In the genomic region with DNA sequence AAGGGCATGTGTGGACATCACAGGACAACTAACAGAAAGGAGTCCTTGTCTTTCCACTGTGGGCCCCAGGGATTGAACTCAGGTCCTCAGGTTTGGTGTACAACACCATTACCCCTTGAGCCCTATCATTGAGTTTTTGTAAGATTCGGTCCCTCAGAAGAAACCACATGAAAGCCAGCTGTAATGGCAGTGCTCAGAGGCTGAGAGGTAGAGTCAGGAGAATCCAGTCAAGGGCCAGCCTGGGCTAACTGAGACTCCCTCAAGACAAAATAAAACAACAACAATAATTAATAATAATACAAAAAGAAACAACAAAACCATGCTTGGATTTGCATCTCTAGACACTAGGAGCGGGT, we compare ENCODE assay signal across 9 mouse cellular contexts. TPM values are rescaled to one million over a fixed set of nuclear protein-coding genes. Genes with fewer than 3 reads are reported as not detected.
DNase-seq lines count a peak whose midpoint lies in the region; ATAC-seq and TF ChIP-seq lines count a peak whose summit lies in the region.
"Had no signal": no experiment of that assay in that cellular context is flagged by ENCODE, and none has a peak within 500 bp of the region (broad histone marks: within the 10 kb centered on the region; RNA-seq: fewer than 3 reads in every experiment).

No protein-coding gene starts in this region.

- DNase-seq in heart, postnatal 36 days, result no peak
- DNase-seq in ES-E14 (ENCODE audit: low read depth, low spot score), result no peak
- no peak for DNase-seq in hindbrain, embryonic 10.5 days (ENCODE audit: low spot score)
- DNase-seq in urinary bladder, adult 18-20 months (ENCODE audit: low spot score in 2 of 2), result no peak
- DNase-seq in frontal cortex, postnatal 10 days (ENCODE audit: low spot score in 2 of 2), result no peak
- no peak for DNase-seq in kidney, postnatal 14 days
- DNase-seq: kidney, postnatal 4 days had no signal

- peak overlapping the region; percentile 77; the same call in 1 of the 2 replicates for H3K4me2 ChIP-seq in heart, embryonic 12.5 days
- H3K4me2 ChIP-seq in midbrain, embryonic 12.5 days (replicated peaks), result peak overlapping the region; percentile 63

- H3K36me3 ChIP-seq in heart, embryonic 12.5 days, result peaks cover 28% of the 10 kb centered on the region
- H3K36me3 ChIP-seq in ES-E14 (ENCODE audit: control insufficient read depth, insufficient read depth, low read length, poor library complexity, severe bottlenecking), result peaks cover 25% of the 10 kb centered on the region
- peaks cover 27% of the 10 kb centered on the region for H3K36me3 ChIP-seq in hindbrain, embryonic 10.5 days
- peaks cover 30% of the 10 kb centered on the region for H3K36me3 ChIP-seq in midbrain, embryonic 12.5 days

- intact Hi-C loops in heart, postnatal 36 days (cut with DNase I), result loop anchor here (2.0 to 5.0 kb wide), 2 partner anchors 15 to 42 kb away; a partner anchor contains a TSS

- no peak for ATAC-seq in heart, embryonic 12.5 days (ENCODE audit: insufficient number of reproducible peaks, low FRiP score)
- no peak; the same call in 1 of the 2 replicates for ATAC-seq in midbrain, embryonic 12.5 days (ENCODE audit: low FRiP score, low read depth)

- 65% methylated on average over 2 of the region's 2 CpGs for WGBS in heart, embryonic 12.5 days
- WGBS in hindbrain, embryonic 10.5 days, result 79% methylated on average over 2 of the region's 2 CpGs
- 75% methylated on average over 2 of the region's 2 CpGs for WGBS in midbrain, embryonic 12.5 days

- H3K27me3 ChIP-seq in heart, embryonic 12.5 days (replicated peaks), result no peaks in the 10 kb centered on the region
- H3K27me3 ChIP-seq in hindbrain, embryonic 10.5 days (ENCODE audit: insufficient read depth, poor library complexity, severe bottlenecking), result no peaks in the 10 kb centered on the region
- no peaks in the 10 kb centered on the region for H3K27me3 ChIP-seq in midbrain, embryonic 12.5 days

- H3K9ac ChIP-seq in heart, embryonic 12.5 days, result no peak overlapping the region
- no peak overlapping the region for H3K9ac ChIP-seq in ES-E14 (ENCODE audit: insufficient read depth, low read depth, low read length, poor library complexity, severe bottlenecking)
- H3K9ac ChIP-seq in midbrain, embryonic 12.5 days (replicated peaks), result no peak overlapping the region; the same call in 1 of the 2 replicates

- in situ Hi-C loops in ES-E14 (cut with MboI; ENCODE audit: low sequenced_read_pairs in 2 of 2, unreplicated experiment in 2 of 2), result no loop called here

- 0 out of 2 replicates have a peak overlapping the region, but pooled peaks have one; percentile 60 for H3K4me3 ChIP-seq in heart, embryonic 12.5 days
- H3K4me3 ChIP-seq in ES-E14 (ENCODE audit: insufficient read depth in 1 of 2, low read depth in 1 of 2, low read length in 2 of 2, poor library complexity in 1 of 2, severe bottlenecking in 1 of 2), result no peak overlapping the region
- peak overlapping the region; percentile 67; the same call in 1 of the 2 replicates for H3K4me3 ChIP-seq in hindbrain, embryonic 10.5 days
- peak overlapping the region; percentile 54 for H3K4me3 ChIP-seq in midbrain, embryonic 12.5 days

- H3K4me1 ChIP-seq in heart, embryonic 12.5 days (replicated peaks), result peaks cover 17% of the 10 kb centered on the region; the same call in 1 of the 2 replicates
- H3K4me1 ChIP-seq in ES-E14 (ENCODE audit: control insufficient read depth in 2 of 2, insufficient read depth in 2 of 2, low read length in 2 of 2, poor library complexity in 1 of 2), result peaks cover 0 to 20% of the 10 kb centered on the region in 2 experiments; a peak in 2 of 4 replicates
- H3K4me1 ChIP-seq in hindbrain, embryonic 10.5 days (replicated peaks), result peaks cover 33% of the 10 kb centered on the region
- H3K4me1 ChIP-seq in midbrain, embryonic 12.5 days, result peaks cover 15% of the 10 kb centered on the region

- no peak overlapping the region for H3K27ac ChIP-seq in heart, embryonic 12.5 days (ENCODE audit: poor library complexity, severe bottlenecking)
- peak overlapping the region; percentile 53; the same call in 1 of the 2 replicates for H3K27ac ChIP-seq in ES-E14 (ENCODE audit: insufficient read depth, low read depth, low read length, poor library complexity, severe bottlenecking)
- peak overlapping the region; percentile 94 for H3K27ac ChIP-seq in hindbrain, embryonic 10.5 days
- peak overlapping the region; percentile 85 for H3K27ac ChIP-seq in midbrain, embryonic 12.5 days (replicated peaks)

- H3K9me3 ChIP-seq in heart, embryonic 12.5 days (replicated peaks), result no peaks in the 10 kb centered on the region
- H3K9me3 ChIP-seq in ES-E14 (ENCODE audit: control insufficient read depth, insufficient read depth, low read depth, low read length), result no peaks in the 10 kb centered on the region
- H3K9me3 ChIP-seq in hindbrain, embryonic 10.5 days, result no peaks in the 10 kb centered on the region
- no peaks in the 10 kb centered on the region for H3K9me3 ChIP-seq in midbrain, embryonic 12.5 days

TF ChIP-seq in ES-E14, 5 proteins besides CTCF, POLR2A, EP300 and RAD21:
- TF ChIP-seq MAFK (IDR thresholded peaks at IDR 0.05; ENCODE audit: insufficient read depth, low read depth, low read length) (no peak), CHD2 (IDR thresholded peaks at IDR 0.05; ENCODE audit: low read depth, low read length) (no peak), ZC3H11A (IDR thresholded peaks at IDR 0.05; ENCODE audit: borderline replicate concordance, low read depth, low read length) (no peak), ZNF384 (IDR thresholded peaks at IDR 0.05; ENCODE audit: low read depth, low read length) (no peak), HCFC1 (IDR thresholded peaks at IDR 0.05; ENCODE audit: borderline replicate concordance, insufficient read depth, low read length) (no peak)

RNA-seq across cellular contexts. Expression of a gene that starts 0.5 kb away (rescaled TPM):
- polyA plus RNA-seq in heart, embryonic 12.5 days (2016; fragmentation: Nextera tagmentation; extraction: Ambion mirVana), result 6.9 and 7.4 TPM in 2 replicates
- 1 to 10 TPM in 1 of 2 experiments, under 1 TPM in 1; 1.00 to 1.4 TPM for total RNA-seq in heart, postnatal 36 days (2021)
- total RNA-seq in ES-E14 (2012; rRNA removed), result 3.0 and 4.1 TPM in 2 replicates
- 10.0 and 12.3 TPM in 2 replicates for polyA plus RNA-seq in hindbrain, embryonic 10.5 days (2016; fragmentation: Nextera tagmentation; extraction: Ambion mirVana)
- polyA plus RNA-seq in midbrain, embryonic 12.5 days (2016; fragmentation: Nextera tagmentation; extraction: Ambion mirVana), result 14.2 and 15.8 TPM in 2 replicates

RNA-seq across cellular contexts. Expression of a gene that starts 41.3 kb away (rescaled TPM):
- 46.9 and 49.5 TPM in 2 replicates for polyA plus RNA-seq in heart, embryonic 12.5 days (2016; fragmentation: Nextera tagmentation; extraction: Ambion mirVana)
- total RNA-seq in heart, postnatal 36 days (2021), result 10 to 100 TPM; 37.7 to 40.7 TPM
- total RNA-seq in ES-E14 (2012; rRNA removed), result 108 and 147 TPM in 2 replicates
- 77.7 and 90.1 TPM in 2 replicates for polyA plus RNA-seq in hindbrain, embryonic 10.5 days (2016; fragmentation: Nextera tagmentation; extraction: Ambion mirVana)
- 102 and 106 TPM in 2 replicates for polyA plus RNA-seq in midbrain, embryonic 12.5 days (2016; fragmentation: Nextera tagmentation; extraction: Ambion mirVana)

RNA-seq across cellular contexts. Expression of a gene that starts 43.8 kb away (rescaled TPM):
- polyA plus RNA-seq in heart, embryonic 12.5 days (2016; fragmentation: Nextera tagmentation; extraction: Ambion mirVana), result 0.87 and 1.5 TPM in 2 replicates
- total RNA-seq in heart, postnatal 36 days (2021), result under 1 TPM; 0.35 to 0.69 TPM
- total RNA-seq in ES-E14 (2012; rRNA removed), result 2.2 and 4.1 TPM in 2 replicates
- polyA plus RNA-seq in hindbrain, embryonic 10.5 days (2016; fragmentation: Nextera tagmentation; extraction: Ambion mirVana), result 0.73 and 1.0 TPM in 2 replicates
- polyA plus RNA-seq in midbrain, embryonic 12.5 days (2016; fragmentation: Nextera tagmentation; extraction: Ambion mirVana), result 0.54 and 0.71 TPM in 2 replicates

RNA-seq across cellular contexts. Expression of a gene that starts 57.9 kb away (rescaled TPM):
- polyA plus RNA-seq in heart, embryonic 12.5 days (2016; fragmentation: Nextera tagmentation; extraction: Ambion mirVana), result 404 and 410 TPM in 2 replicates
- 100 to 1,000 TPM; 522 TPM for total RNA-seq in heart, postnatal 36 days (2021)
- 1,213 and 1,430 TPM in 2 replicates for total RNA-seq in ES-E14 (2012; rRNA removed)
- polyA plus RNA-seq in hindbrain, embryonic 10.5 days (2016; fragmentation: Nextera tagmentation; extraction: Ambion mirVana), result 381 and 439 TPM in 2 replicates
- 370 and 378 TPM in 2 replicates for polyA plus RNA-seq in midbrain, embryonic 12.5 days (2016; fragmentation: Nextera tagmentation; extraction: Ambion mirVana)

Comparison
In these comparisons a context has a peak if more than half of its experiments do, and no peak if none do; other contexts are left out.
1. H3K4me3 ChIP-seq: peak in heart, embryonic 12.5 days (single experiment), hindbrain, embryonic 10.5 days (single experiment) and midbrain, embryonic 12.5 days (single experiment); none in ES-E14 (0 of 2).